Mouse (Mus musculus): ENCODE data around the gene Gm20388. TPM values are rescaled to one million over a fixed set of nuclear protein-coding genes. Genes with fewer than 3 reads are reported as not detected.

Gene Gm20388
- polyA plus RNA-seq, 1 experiment from 2014 or later: not detected

GRCm38 (mm10) chr8:121607661-121608060 lies 1697.0 kb downstream of the Gm20388 start:
- Histone ChIP-seq H3K36me3 (peaks cover 76% of the 10 kb centered on the region), H3K9me3 (no peaks in the 10 kb centered on the region), H3K4me1 (no peaks in the 10 kb centered on the region), H3K9ac (no peak overlapping the region), H3K4me3 (no peak overlapping the region), H3K4me2 (replicated peaks) (no peak overlapping the region), H3K27me3 (no peaks in the 10 kb centered on the region), H3K27ac (no peak overlapping the region)
- no peak for ATAC-seq (ENCODE audit: insufficient number of reproducible peaks, insufficient read depth, low FRiP score, low TSS enrichment)
- WGBS: 92% methylated on average over 5 of the region's 5 CpGs

GRCm38 (mm10) chr8:121609251-121609650 lies 1698.6 kb downstream of the Gm20388 start:
- peaks cover 63% of the 10 kb centered on the region for H3K36me3 ChIP-seq

GRCm38 (mm10) chr8:121609916-121610315 lies 1699.3 kb downstream of the Gm20388 start:
- Histone ChIP-seq H3K4me3 (no peak overlapping the region), H3K36me3 (peaks cover 56% of the 10 kb centered on the region), H3K4me2 (replicated peaks) (no peak overlapping the region), H3K27me3 (no peaks in the 10 kb centered on the region), H3K9me3 (no peaks in the 10 kb centered on the region), H3K4me1 (no peaks in the 10 kb centered on the region), H3K9ac (no peak overlapping the region), H3K27ac (no peak overlapping the region)
- ATAC-seq (ENCODE audit: insufficient number of reproducible peaks, insufficient read depth, low FRiP score, low TSS enrichment): no peak
- WGBS: 88% methylated on average over 11 of the region's 11 CpGs

More at GRCm38 (mm10) chr8:121609251-121609650, 1698.6 kb downstream of the Gm20388 start:
- Histone ChIP-seq H3K9me3 (no peaks in the 10 kb centered on the region), H3K4me2 (replicated peaks) (no peak overlapping the region), H3K27me3 (no peaks in the 10 kb centered on the region), H3K9ac (no peak overlapping the region), H3K4me1 (no peaks in the 10 kb centered on the region), H3K4me3 (no peak overlapping the region), H3K27ac (no peak overlapping the region)
- 94% methylated on average over 15 of the region's 15 CpGs for WGBS
- no peak for ATAC-seq (ENCODE audit: insufficient number of reproducible peaks, insufficient read depth, low FRiP score, low TSS enrichment)

GRCm38 (mm10) chr8:121613419-121613818 lies 1702.8 kb downstream of the Gm20388 start:
- no peaks in the 10 kb centered on the region for H3K9me3 ChIP-seq
- H3K4me1 ChIP-seq: no peaks in the 10 kb centered on the region
- peaks cover 52% of the 10 kb centered on the region for H3K36me3 ChIP-seq
- no peak overlapping the region for H3K27ac ChIP-seq
- no peak for ATAC-seq (ENCODE audit: insufficient number of reproducible peaks, insufficient read depth, low FRiP score, low TSS enrichment)
- H3K4me3 ChIP-seq: no peak overlapping the region
- H3K9ac ChIP-seq: no peak overlapping the region
- H3K4me2 ChIP-seq (replicated peaks): no peak overlapping the region
- H3K27me3 ChIP-seq: no peaks in the 10 kb centered on the region

GRCm38 (mm10) chr8:121619401-121619995 lies 1708.9 kb downstream of the Gm20388 start:
- no peak overlapping the region for H3K9ac ChIP-seq
- ATAC-seq (ENCODE audit: insufficient number of reproducible peaks, insufficient read depth, low FRiP score, low TSS enrichment): no peak
- no peak overlapping the region for H3K4me3 ChIP-seq
- H3K27ac ChIP-seq: no peak overlapping the region
- no peak overlapping the region for H3K4me2 ChIP-seq (replicated peaks)
- peaks cover 28% of the 10 kb centered on the region for H3K36me3 ChIP-seq
- H3K4me1 ChIP-seq: peaks cover 9% of the 10 kb centered on the region; the same call in 1 of the 2 replicates
- no peaks in the 10 kb centered on the region for H3K27me3 ChIP-seq
- WGBS: 71% methylated on average over 7 of the region's 7 CpGs
- H3K9me3 ChIP-seq: no peaks in the 10 kb centered on the region

GRCm38 (mm10) chr8:121620801-121621516 lies 1710.3 kb downstream of the Gm20388 start:
- no peaks in the 10 kb centered on the region for H3K27me3 ChIP-seq
- 84% methylated on average over 12 of the region's 12 CpGs for WGBS
- no peak overlapping the region for H3K4me2 ChIP-seq (replicated peaks)
- ATAC-seq (ENCODE audit: insufficient number of reproducible peaks, insufficient read depth, low FRiP score, low TSS enrichment): no peak
- no peak overlapping the region for H3K9ac ChIP-seq
- H3K9me3 ChIP-seq: no peaks in the 10 kb centered on the region
- no peak overlapping the region for H3K27ac ChIP-seq
- no peak overlapping the region for H3K4me3 ChIP-seq
- peaks cover 16% of the 10 kb centered on the region; the same call in 1 of the 2 replicates for H3K4me1 ChIP-seq
- peaks cover 24% of the 10 kb centered on the region for H3K36me3 ChIP-seq

- Histone ChIP-seq H3K9me3 (no peaks in the 10 kb centered on the region), H3K27ac (no peak overlapping the region), H3K4me1 (peaks cover 16% of the 10 kb centered on the region; the same call in 1 of the 2 replicates), H3K27me3 (no peaks in the 10 kb centered on the region), H3K4me3 (no peak overlapping the region), H3K9ac (no peak overlapping the region), H3K36me3 (peaks cover 25% of the 10 kb centered on the region), H3K4me2 (replicated peaks) (no peak overlapping the region)
- 72% methylated on average over 1 of the region's 1 CpGs for WGBS
- no peak for ATAC-seq (ENCODE audit: insufficient number of reproducible peaks, insufficient read depth, low FRiP score, low TSS enrichment)
These were observed 1711.2 kb downstream of the Gm20388 start for GRCm38 (mm10) chr8:121621879-121622278.

GRCm38 (mm10) chr8:121623043-121623442 lies 1712.4 kb downstream of the Gm20388 start:
- H3K9me3 ChIP-seq: no peaks in the 10 kb centered on the region
- no peak overlapping the region for H3K4me2 ChIP-seq (replicated peaks)
- peaks cover 27% of the 10 kb centered on the region for H3K36me3 ChIP-seq
- no peak for ATAC-seq (ENCODE audit: insufficient number of reproducible peaks, insufficient read depth, low FRiP score, low TSS enrichment)
- WGBS: 83% methylated on average over 8 of the region's 8 CpGs
- no peaks in the 10 kb centered on the region for H3K27me3 ChIP-seq
- no peak overlapping the region for H3K9ac ChIP-seq
- H3K27ac ChIP-seq: no peak overlapping the region
- peaks cover 16% of the 10 kb centered on the region; the same call in 1 of the 2 replicates for H3K4me1 ChIP-seq
- no peak overlapping the region for H3K4me3 ChIP-seq

- H3K27me3 ChIP-seq: no peaks in the 10 kb centered on the region
These were observed 1718.0 kb downstream of the Gm20388 start for GRCm38 (mm10) chr8:121628681-121629080.

GRCm38 (mm10) chr8:121631645-121632071 lies 1721.0 kb downstream of the Gm20388 start:
- 0 out of 2 replicates have a peak, but pooled peaks have one; percentile 22 for ATAC-seq (ENCODE audit: insufficient number of reproducible peaks, insufficient read depth, low FRiP score, low TSS enrichment)
- 0 out of 2 replicates have a peak overlapping the region, but pooled peaks have one; percentile 41 for H3K27ac ChIP-seq
- peaks cover 22% of the 10 kb centered on the region for H3K36me3 ChIP-seq
- no peaks in the 10 kb centered on the region for H3K27me3 ChIP-seq
- peaks cover 16% of the 10 kb centered on the region for H3K4me1 ChIP-seq
- 45% methylated on average over 7 of the region's 7 CpGs for WGBS
- no peak overlapping the region for H3K4me2 ChIP-seq (replicated peaks)
- no peak overlapping the region for H3K9ac ChIP-seq
- H3K9me3 ChIP-seq: no peaks in the 10 kb centered on the region
- H3K4me3 ChIP-seq: no peak overlapping the region

More at GRCm38 (mm10) chr8:121628681-121629080, 1718.0 kb downstream of the Gm20388 start:
- Histone ChIP-seq H3K4me2 (replicated peaks) (no peak overlapping the region), H3K4me1 (peaks cover 19% of the 10 kb centered on the region; the same call in 1 of the 2 replicates), H3K4me3 (no peak overlapping the region), H3K36me3 (peaks cover 32% of the 10 kb centered on the region), H3K9ac (no peak overlapping the region), H3K9me3 (no peaks in the 10 kb centered on the region), H3K27ac (no peak overlapping the region)
- ATAC-seq (ENCODE audit: insufficient number of reproducible peaks, insufficient read depth, low FRiP score, low TSS enrichment): no peak
- 87% methylated on average over 4 of the region's 4 CpGs for WGBS

- H3K36me3 ChIP-seq: peaks cover 15% of the 10 kb centered on the region
- 68% methylated on average over 5 of the region's 5 CpGs for WGBS
These were observed 1721.8 kb downstream of the Gm20388 start for GRCm38 (mm10) chr8:121632401-121632800.

GRCm38 (mm10) chr8:121635534-121635933 lies 1724.9 kb downstream of the Gm20388 start:
- H3K27ac ChIP-seq: no peak overlapping the region
- ATAC-seq (ENCODE audit: insufficient number of reproducible peaks, insufficient read depth, low FRiP score, low TSS enrichment): no peak
- no peaks in the 10 kb centered on the region for H3K27me3 ChIP-seq
- no peaks in the 10 kb centered on the region for H3K9me3 ChIP-seq
- H3K4me2 ChIP-seq (replicated peaks): no peak overlapping the region
- no peaks in the 10 kb centered on the region for H3K36me3 ChIP-seq
- H3K4me1 ChIP-seq: peaks cover 20% of the 10 kb centered on the region
- WGBS: 43% methylated on average over 6 of the region's 6 CpGs
- no peak overlapping the region for H3K9ac ChIP-seq
- H3K4me3 ChIP-seq: no peak overlapping the region

More at GRCm38 (mm10) chr8:121632401-121632800, 1721.8 kb downstream of the Gm20388 start:
- Histone ChIP-seq H3K27ac (no peak overlapping the region), H3K9me3 (no peaks in the 10 kb centered on the region), H3K4me1 (peaks cover 20% of the 10 kb centered on the region), H3K4me3 (no peak overlapping the region), H3K27me3 (no peaks in the 10 kb centered on the region), H3K9ac (no peak overlapping the region), H3K4me2 (replicated peaks) (no peak overlapping the region)
- no peak for ATAC-seq (ENCODE audit: insufficient number of reproducible peaks, insufficient read depth, low FRiP score, low TSS enrichment)
